Mouse (Mus musculus) kidney, adult 8-10 months (tissue): Measurements from ENCODE around the gene Nr0b2.

ENCODE experiments used
- DNase-seq, 2 experiments: peaks; one replicate each; pipeline ENCODE4 v3.0.0; 2022

Nr0b2 gene

DNA sequence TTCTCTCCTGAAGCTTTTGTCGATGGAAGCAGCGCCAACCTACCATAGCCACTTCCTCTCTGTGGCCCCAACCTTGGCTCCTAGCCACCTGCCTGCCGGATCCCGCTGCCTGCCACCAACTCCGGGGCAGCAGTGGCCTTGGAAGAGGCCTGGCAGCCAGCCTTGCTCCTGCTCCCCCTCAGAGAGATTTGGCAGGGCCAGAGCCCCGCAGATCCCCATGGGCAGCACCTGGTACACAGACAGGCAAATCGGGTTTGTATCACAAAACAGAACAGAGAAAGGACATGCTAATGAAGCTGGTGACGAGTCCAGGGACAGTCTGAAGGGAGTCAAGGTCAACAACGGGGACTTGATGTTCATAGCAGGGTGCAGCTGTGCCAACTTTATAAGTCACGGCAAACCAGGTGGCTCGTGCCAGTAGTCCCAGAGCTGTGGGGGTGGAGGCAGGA is 10.0 kb downstream of the Nr0b2 start:
- peak; percentile 78 to 87 for DNase-seq

- peak in 1 of 2 experiments; percentile 30 for DNase-seq
Measured at GRCm38 (mm10) chr4:133567251-133567650, 14.1 kb downstream of the Nr0b2 start.

- DNase-seq: peak; percentile 40 to 42
Measured at GRCm38 (mm10) chr4:133569291-133570065, 16.3 kb downstream of the Nr0b2 start.

DNA sequence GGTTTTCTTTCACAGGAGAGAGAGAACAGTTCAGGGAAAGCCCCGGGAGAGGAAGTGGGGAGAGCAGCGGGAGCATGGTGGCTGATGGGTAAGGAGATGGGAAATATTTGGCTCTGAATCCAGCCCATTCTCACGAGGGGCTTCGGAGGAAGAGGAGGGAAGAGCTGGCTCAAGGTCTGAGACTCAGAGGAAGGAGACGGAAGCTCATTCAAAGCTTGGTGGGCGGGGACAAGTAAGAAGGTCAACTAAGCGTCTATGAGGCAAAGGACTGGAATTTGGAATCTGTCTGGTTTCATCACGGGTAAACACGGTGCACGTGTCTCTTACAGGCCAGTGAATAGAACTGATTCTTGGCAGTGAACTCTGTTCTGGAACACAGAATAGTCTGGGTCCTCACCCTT is 16.9 kb downstream of the Nr0b2 start:
- DNase-seq: peak; percentile 82 to 88

GRCm38 (mm10) chr4:133574070-133574842 is 21.1 kb downstream of the Nr0b2 start, which contains the start of gene Gpatch3:
Gpatch3 (plus strand) TSS chr4:133574745.
- peak; percentile 91 to 95 for DNase-seq

DNA sequence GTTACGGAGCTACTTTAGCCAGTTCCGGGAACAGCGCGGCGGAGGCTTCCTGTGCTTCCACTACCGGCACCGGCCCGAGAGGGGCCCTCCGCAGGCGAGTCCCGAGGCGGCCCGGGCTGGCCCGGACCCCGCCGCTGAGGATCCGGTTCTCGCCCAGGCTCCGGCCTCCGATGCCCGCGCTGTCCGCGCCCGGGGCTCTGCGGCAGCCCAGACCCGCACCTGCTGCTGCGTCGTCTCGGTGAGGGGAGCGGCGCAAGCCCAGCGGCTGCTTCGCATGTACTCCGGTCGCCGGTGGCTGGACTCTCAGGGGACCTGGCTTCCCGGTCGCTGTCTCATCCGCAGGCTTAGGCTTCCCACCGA is 21.6 kb downstream of the Nr0b2 start:
- no peak for DNase-seq

GRCm38 (mm10) chr4:133577983-133578382 is 24.8 kb downstream of the Nr0b2 start:
- DNase-seq: no peak

DNA sequence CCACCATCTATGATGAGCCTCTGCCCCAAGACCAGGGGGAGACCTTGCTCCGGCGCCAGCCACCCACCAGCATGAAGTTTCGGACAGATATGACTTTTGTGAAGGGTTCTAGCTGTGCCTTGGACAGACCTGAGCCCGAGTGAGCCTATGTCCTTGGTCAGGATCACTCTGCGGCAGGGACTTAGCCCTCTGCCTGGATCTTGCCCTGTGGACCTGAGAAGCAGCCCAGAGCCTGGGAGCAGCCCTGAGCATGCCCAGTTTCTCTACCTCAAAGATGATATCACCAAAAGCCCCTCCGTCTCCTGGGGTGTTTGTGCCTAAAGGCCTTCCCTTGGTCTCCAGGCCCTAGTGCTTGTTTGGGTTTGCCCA is 30.5 kb downstream of the Nr0b2 start:
- DNase-seq: no peak

- peak; percentile 78 to 87 for DNase-seq
Measured at GRCm38 (mm10) chr4:133584059-133584951, 31.1 kb downstream of the Nr0b2 start, which contains the start of gene Gpn2. Gpn2 (plus strand) TSS chr4:133584362.

DNA sequence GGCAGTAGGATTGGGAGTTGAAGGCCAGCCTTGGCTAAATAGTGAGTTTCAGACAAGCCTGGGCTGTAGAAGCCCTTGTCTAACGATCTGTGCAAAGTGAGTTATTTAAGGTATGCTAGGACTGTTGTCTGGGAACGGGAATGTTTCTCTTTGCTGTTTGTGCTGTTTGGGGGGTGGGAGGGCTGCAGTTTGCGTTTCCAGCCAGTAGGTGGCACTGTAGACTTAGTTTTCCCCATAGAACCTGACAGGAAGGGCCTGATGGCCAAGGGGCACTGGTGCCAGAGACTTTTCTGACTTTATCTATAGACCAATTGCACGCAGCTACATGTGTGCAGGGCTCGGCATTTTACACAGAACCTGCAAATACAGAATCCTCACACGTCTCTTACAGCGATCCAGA is 39.4 kb downstream of the Nr0b2 start:
- DNase-seq: peak; percentile 60 to 84

DNA sequence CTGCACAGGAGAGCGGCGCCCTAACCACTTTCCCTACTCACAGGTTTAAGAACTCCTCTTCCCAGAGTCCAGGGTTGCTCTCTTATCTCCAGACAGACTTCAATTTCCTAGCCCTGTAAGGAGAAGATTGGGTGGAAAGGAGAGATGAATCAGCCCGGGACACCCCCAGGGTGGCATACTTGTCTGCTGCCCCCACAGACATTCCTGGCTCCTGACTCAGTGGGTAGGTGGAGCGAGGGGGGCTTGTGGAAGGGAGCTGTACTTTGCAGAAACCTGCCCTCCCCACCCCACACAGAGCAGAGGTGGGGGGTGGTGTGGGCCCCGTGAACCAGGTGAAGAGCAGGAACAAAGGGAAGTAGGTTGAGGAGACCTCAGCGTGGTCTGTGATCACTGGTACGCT is 42.4 kb downstream of the Nr0b2 start:
- no peak for DNase-seq

- no peak for DNase-seq
Measured at GRCm38 (mm10) chr4:133596084-133596483, 42.9 kb downstream of the Nr0b2 start.

DNA sequence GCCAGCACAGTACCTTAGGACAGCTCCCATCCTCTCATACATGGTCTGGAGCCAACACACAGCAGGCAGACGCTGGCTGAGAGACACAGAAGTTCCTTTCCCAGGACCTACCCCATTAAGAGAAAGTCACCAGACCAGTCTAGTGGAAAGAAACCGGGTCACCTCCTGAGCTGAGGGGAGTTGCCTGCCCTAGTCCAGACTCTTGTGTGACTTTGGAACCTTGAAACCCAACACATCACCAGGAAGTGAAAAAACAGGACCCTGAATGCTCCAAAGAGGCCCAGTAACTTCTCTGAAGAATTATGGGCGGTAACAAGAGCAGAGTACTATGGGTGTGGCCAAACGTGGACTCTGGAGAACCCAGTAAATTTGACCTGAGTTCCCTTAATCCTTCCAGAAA is 45.4 kb downstream of the Nr0b2 start:
- peak in 1 of 2 experiments; percentile 55 for DNase-seq

DNA sequence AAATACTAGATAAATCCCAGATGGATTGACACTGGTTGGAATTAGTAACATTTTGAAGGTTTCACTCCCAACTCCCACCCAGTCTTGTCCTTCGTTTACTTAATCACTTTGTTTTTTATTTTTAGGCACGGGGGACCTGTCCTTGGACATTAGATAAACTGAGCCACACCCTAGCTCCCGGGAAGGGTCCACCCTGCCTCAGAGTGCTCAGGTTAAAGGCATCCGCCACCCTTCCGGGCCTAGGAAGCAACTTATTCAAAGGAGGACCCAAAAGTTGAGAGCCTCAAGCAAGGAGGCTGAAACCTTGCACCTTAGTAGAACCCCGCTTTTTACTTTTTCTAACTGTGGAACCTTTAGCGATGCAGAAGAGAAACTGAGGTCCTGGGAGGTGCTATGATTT is 45.9 kb downstream of the Nr0b2 start:
- DNase-seq: no peak

- peak; percentile 94 for DNase-seq
Measured at GRCm38 (mm10) chr4:133599571-133600073, 46.4 kb downstream of the Nr0b2 start.

- DNase-seq: no peak
Measured at GRCm38 (mm10) chr4:133600306-133600705, 47.1 kb downstream of the Nr0b2 start.

- peak; percentile 66 to 74 for DNase-seq
Measured at GRCm38 (mm10) chr4:133601721-133602218, 48.6 kb downstream of the Nr0b2 start, which contains the start of gene Sfn. Sfn (minus strand) TSS chr4:133602168.

DNA sequence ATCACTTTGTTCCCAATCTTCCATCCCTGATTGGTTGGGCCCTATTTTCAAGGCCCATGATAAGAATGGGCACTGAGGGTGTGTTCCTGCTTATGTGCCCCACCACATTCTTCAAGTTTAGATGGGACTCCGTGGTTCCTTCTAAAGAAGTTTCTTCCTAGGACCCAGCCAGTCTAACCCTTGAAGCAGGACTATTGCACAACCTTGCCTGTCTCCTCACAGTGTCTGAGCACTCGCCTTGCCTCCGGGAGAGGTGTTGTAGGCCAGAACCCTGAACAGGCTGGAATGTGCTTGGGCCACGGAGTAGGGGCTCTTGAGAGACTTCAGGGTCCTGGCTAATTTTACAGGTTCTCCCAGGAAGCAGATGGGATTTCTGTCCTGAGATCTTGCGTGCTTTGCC is 49.9 kb downstream of the Nr0b2 start:
- DNase-seq: no peak

DNA sequence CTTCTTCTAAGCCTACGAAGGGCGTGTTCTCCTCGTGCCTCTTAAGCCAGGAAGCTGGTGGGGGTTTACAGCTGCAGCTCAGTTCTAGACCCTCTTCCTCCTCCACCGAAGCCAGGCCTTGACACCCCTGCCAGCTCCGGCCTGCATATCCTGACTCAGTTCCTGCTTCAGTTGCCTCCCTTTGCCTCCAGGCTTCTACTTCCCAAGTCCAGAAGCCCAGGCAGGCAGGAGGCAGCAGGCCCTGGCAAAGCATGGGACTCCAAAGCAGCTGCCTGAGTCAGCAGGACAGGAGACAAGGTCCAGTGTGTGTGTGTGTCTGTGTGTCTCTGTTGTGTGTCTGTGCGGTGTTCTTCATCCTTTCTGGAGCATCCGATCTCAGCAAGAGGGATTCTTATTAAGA is 51.0 kb downstream of the Nr0b2 start:
- DNase-seq: no peak

GRCm38 (mm10) chr4:133604856-133605255 is 51.7 kb downstream of the Nr0b2 start:
- no peak for DNase-seq

DNA sequence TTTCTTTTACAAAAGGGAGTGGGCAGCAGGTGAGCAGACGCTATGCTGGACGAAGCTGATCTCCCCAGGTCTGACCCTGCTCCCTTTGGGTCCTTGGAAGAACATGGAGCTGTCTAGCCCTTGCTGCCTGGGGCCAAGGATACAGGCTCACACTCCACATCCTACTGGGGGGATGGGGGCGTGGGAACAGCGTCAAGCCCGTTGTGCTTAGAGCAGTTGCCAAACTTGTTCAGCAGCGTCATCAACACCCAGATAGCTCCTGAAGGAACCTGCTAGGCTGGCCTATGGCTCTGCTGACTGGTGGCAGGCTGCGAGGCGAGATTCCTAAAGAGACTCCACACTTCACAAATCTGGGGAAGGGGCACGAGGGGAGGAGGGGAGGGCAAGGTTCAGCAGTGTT is 52.2 kb downstream of the Nr0b2 start:
- no peak for DNase-seq
